Mouse (Mus musculus) splenic B cell, adult 2 months (primary cell): ENCODE data around the gene Ly6g6d.

Source experiments
- DNase-seq: peaks from one replicate; pipeline ENCODE4 v3.0.0-alpha.2; 2011; ENCODE audit warnings: low read depth, low spot score
- H3K27me3 ChIP-seq: 2 replicates; pipeline ENCODE4 v1.6.1; 2012; ENCODE audit warnings: mild to moderate bottlenecking, low read length, moderate library complexity, mixed read lengths; ENCODE audit not compliant: control insufficient read depth, poor library complexity, insufficient read depth, severe bottlenecking
- H3K36me3 ChIP-seq: 2 replicates; pipeline ENCODE4 v1.6.1; 2012; ENCODE audit warnings: mild to moderate bottlenecking, low read length, moderate library complexity, mixed read lengths; ENCODE audit not compliant: control insufficient read depth, poor library complexity, insufficient read depth, severe bottlenecking

Ly6g6d gene

DNA sequence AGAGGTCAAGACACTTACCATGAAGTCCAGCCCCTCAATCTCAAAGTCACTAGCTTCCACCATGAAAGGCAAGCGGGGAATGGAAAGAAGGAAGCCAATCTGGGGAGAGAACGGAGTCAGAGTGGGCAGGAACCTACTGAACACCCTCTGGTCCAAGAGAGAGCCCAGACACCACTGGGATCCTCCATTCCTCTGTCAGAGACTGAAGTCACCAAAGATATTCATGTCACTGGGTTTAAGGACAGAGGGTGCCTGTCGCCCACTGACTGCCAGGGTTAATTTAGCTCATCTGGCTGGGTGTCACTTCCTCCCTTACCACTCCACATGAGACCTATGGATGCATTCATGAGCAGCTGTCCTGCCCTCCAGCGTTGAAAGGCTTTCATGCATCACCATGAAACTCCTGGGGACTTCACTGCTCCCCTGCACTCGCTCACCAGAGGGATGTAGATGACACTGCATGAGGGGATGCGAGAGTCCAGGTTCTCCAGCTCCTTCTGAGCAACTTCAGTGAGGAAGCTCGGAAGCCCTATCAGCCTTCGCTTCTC, 45.5 kb downstream of the Ly6g6d start:
- H3K27me3 ChIP-seq: no peaks in the 10 kb centered on the region
- no peaks in the 10 kb centered on the region for H3K36me3 ChIP-seq
- DNase-seq: peak; percentile 53

DNA sequence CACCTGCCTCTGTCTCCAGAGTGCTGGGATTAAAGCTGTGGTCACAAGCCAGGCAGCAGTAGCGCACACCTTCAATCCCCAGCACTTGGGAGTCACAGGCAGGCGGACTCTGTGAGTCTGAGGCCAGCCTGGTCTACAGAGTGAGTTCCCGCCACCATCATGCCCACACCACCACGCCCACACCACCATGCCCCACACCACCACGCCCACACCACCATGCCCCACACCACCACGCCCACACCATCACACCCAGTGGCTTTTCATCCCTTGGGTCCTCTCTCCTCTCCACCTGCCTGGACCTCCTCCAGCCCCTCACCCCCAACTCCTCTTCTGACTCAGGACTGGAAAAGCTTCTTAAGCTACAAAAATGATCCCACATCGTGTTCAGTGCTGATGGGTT, 46.0 kb downstream of the Ly6g6d start:
- DNase-seq: no peak
- Histone ChIP-seq H3K27me3 (no peaks in the 10 kb centered on the region), H3K36me3 (no peaks in the 10 kb centered on the region)

DNA sequence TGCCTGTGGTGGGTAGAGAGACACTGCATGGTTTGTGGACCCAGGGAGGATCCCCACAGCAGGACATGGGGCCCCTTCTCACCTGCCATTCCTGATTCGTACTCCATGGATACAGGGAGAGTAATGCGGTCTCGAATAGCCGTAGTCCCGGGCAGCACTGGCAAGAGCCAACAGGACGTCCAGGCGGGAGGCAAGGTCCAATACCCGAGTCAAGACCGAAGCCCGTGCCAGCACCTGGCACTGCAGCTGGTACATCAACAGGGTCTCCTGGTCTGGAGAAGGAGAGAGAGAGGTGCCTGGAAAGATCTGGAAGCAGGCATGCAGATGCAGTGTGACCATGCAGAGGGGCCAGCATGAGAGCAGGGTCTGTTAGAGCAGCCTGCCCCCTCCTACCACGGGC, 46.6 kb downstream of the Ly6g6d start:
- Histone ChIP-seq H3K27me3 (no peaks in the 10 kb centered on the region), H3K36me3 (no peaks in the 10 kb centered on the region)
- DNase-seq: no peak

DNA sequence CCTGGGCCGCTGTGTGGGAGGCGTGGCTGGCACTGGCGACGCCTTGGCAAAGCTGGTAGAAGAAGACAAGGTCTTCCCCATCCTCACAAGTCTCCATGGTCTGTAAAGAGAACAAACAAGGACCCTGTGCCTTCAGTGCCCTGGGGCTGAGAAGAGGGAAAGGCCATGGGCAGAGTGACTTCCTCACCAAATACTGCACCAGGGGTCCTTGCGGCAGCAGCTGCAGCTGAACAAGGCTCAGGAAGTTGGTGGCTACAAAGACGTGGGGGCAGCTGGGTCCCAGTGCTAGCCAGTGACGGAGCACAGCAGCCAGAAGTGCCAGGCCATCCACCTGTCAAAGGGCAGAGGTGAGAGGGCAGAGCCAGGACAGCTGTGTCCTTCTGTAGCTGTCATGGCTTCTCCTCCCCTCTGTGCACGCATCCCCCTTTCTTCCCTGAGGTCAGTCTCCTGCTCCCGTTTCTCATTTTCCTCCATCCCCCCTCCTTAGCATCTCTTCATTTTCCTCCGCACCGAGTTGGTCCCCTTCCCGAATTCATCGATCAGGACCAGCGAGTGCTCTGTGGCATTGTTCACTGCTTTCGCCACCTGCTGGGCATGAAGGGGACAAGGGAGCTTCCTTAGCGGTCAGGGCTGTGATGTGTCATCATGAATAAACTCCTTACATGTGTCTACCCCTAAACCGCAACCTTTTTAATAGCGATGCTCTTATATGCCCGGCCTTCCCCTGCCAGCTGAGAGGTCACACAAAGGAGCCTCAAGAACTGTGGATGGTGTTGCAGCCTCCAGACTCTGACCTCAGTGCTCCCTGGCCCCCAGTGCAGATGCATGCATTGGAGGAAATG, 48.0 kb downstream of the Ly6g6d start:
- peak; percentile 63 for DNase-seq
- Histone ChIP-seq H3K36me3 (no peaks in the 10 kb centered on the region), H3K27me3 (no peaks in the 10 kb centered on the region)

DNA sequence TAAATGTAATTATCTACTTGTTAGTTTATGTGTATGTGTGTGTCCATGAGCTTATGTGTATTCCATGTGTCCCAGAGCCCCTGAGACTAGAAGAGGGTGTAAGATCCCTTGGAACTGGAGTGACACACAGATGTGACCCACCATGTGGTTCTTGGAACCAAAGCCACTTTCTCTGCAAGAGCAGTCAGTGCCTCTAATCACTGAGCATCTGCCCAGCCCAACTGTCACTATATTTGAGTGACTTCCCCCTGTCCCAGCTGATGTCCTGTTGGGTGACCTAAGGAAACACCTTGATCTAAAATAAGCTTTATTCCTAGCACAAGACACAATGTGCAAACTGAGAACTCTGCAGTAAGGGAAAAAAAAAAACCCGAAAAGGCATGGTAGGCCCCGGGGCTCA, 49.5 kb downstream of the Ly6g6d start:
- no peaks in the 10 kb centered on the region for H3K36me3 ChIP-seq
- no peaks in the 10 kb centered on the region for H3K27me3 ChIP-seq
- DNase-seq: no peak

DNA sequence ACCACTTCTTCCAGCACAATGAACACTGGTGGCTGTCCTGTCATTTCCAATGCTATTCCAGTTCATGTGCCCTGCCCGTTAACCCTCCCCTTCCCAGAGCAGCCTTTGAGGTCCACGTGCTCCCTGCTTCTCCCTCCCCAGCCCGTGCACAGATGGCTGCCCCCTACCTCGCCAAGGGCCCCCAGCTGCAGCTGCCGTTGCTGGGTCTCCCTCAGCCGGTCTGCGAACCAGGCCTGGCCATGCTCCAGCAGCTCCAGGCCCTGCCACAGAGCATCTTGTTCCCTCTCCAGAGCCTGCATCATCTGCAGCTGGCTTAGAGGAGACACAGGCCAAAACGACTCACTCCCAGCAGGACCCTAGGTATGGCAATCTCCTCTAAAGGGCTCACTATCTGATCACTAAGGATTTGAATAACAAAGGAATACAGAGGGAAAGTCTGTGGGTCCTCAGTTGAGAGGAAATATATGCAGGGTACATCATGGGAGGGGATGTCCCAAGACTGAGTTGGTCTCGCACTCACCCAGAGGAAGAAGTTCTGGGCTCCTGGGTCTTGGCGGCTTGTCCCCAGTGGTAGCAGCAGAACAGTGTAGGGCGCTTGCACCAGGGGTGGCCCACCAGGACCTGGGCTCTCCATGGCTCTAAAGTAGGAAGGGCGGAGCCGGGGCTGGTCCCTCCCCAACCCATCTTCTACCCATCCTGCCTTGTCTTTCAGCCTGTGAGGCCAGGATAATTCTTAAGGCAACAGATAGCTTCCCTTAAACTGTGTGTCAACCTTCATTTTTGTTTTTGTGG, 50.4 kb downstream of the Ly6g6d start, which contains the start of gene Sapcd1:
TSS of gene Sapcd1 (minus strand) at position 740 of the 792 bp plus-strand sequence.
- Histone ChIP-seq H3K27me3 (no peaks in the 10 kb centered on the region), H3K36me3 (no peaks in the 10 kb centered on the region)
- peak; percentile 61 for DNase-seq

DNA sequence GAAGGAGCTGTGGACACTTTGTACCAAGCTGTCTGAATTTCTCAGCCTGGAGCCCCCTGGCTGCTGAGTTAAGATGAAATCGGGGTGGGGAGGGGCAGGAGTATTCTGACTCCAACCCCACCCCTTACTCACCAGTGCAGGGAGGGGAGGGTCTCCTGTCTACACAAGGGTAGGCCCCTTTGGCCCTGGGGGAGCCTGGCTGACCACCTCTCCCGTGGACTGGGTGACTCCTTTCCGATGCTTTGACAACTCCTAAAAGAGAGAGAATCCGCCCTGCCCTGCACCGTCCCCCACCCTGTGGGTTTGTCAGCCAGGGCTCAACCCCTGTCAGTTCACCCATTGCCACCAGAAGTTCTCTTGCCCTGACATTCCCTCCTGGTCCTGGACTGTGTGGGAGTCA, 51.7 kb downstream of the Ly6g6d start:
- DNase-seq: no peak
- Histone ChIP-seq H3K36me3 (no peaks in the 10 kb centered on the region), H3K27me3 (no peaks in the 10 kb centered on the region)

DNA sequence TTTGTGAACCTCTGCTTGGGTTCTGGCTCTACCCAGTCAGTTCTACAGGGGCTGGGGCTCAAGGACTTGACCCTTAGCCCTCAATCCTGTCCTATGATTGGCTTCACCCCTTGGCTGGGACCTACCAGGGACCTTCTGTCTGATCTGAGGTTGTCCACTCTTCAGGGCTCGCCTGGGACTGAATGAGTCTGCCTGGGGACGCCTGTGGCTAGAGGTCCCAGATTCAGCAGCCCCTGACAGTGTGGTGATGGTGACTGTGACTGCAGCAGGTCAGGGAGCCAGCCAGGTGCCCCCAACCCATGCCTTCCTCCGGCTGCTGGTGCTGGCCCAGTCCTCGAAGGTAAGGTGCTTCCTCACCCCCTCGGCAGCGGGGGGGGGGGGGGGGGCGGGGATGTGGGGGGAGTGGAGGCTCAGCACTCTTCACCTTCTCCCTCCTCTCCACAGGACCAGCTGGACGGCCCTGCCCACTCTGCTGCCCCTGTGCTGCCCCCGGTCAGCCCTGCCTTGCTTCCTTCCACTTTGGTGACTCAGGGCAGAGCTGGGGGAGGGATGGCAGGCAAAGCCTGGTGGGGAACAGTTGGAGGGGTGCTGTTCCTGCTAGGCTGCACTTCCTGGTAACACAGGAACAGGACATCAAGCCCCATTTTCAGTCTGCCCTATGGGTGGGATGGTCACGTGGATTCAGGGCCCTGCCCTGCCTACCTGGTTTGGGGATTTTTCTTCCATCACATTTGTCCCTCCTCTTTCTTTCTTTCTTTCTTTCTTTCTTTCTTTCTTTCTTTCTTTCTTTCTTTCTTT, 53.0 kb downstream of the Ly6g6d start:
- Histone ChIP-seq H3K36me3 (no peaks in the 10 kb centered on the region), H3K27me3 (no peaks in the 10 kb centered on the region)
- DNase-seq: no peak

DNA sequence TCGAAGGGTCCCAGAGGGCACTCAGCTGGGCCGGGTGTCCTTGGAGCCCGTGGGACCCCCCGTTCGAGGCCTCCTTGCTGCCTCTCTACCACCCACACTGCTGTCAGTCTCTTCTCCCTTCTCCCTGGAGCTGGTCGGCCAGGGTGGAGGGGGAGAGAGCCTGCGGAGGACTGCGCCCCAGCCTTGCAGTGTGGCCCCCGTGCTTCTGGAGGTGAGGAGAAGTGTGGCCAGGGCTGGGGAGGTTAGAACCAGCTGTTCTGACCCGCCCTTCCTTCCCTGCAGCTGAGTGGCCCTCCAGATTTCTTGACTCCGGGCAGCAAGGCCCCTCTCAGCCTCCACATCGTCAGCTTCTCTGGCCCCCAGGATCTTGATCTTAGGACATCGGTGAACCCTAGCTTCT, 53.6 kb downstream of the Ly6g6d start:
- Histone ChIP-seq H3K27me3 (no peaks in the 10 kb centered on the region), H3K36me3 (no peaks in the 10 kb centered on the region)
- no peak for DNase-seq

DNA sequence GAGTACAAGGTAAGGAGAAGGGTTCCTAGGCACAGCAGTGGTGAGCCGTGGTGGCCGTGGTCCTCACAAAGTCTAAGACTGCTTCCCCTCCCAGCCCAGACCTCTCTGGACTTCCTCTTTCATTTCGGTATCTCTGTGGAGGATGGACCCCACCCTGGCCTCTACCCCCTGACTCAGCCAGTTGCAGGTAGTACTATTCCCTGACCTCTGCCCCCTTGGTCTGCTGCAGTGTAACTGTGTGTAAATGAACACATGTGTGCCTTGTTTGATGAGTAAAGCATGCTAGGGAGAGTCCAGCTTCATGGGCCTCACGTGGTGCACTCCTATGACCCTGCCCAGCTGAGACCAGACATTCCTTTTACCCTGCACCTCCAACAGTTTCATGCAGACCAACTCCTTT, 54.1 kb downstream of the Ly6g6d start:
- peak; percentile 45 for DNase-seq
- H3K36me3 ChIP-seq: no peaks in the 10 kb centered on the region
- H3K27me3 ChIP-seq: no peaks in the 10 kb centered on the region

DNA sequence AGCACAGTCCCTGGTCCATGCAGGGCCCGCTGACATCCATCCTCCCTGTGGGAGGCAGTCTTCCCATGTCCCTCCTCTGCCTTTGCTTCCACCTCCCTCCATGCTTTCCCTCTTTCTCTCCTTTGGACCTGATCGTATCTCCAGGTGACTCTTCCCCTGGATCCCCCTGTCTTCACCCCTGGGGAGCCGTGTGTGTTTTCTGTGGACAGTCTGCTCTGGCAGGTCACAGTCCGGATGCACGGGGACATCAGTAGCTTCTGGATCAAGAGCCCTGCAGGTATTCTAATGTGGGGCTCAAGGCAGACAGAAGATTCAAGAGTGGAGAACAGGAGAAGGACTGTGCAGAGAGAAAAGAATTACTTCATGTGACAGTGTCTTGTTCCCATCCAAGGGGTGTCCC, 54.6 kb downstream of the Ly6g6d start:
- no peaks in the 10 kb centered on the region for H3K27me3 ChIP-seq
- H3K36me3 ChIP-seq: no peaks in the 10 kb centered on the region
- DNase-seq: no peak

DNA sequence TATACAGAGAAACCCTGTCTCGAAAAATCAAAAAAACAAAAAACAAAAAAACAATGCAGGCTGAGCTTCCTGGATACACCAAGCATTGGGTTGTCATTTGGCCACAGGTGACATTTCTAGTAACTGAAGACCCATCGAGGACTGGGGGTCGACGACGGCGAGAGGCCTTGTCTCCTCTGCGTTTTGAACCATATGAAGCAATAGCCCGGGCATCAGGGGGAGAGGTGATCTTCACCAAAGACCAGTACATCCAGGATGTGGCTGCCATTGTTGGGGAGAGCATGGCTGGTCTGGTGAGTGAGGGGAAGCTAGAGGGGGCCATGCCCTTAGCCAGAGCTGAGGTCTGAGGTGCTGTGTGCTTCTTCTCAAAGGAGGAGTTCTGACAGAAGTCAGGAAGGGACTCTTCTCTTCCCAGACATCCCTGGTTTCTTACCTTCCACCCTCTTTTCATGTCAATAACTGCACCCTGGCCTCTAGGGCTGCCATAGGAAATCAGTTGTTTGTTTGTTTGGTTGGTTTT, 55.3 kb downstream of the Ly6g6d start:
- H3K27me3 ChIP-seq: no peaks in the 10 kb centered on the region
- no peak for DNase-seq

DNA sequence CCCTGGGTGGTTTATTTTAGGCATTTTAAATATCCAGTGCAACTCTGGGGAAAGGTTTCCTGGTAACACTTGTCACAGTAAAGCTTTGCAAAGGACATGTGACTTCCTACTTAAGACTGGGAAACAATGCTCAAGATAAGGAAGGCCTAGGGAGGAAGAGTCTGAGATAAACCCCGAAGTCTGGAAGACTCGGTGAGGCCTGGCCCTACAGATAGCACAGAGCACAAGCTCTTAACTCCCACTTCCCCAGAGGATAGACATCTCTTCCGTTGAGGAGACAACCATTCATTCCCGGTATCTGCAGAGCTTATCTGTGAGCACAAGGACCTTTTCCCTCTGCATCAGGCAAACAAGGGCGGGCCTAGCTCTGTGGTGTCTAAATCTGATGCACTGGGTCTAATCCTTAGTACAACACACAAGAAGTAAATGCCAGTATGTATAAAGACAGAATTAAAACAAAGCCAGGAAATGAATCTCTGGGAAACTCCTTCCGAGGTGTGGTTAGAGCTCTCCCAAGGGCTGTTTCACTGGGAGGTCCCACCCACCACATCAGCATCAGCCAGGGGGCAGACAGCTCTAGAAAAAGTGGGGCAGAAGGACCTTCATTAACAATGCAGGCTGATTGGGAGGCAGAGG, 55.9 kb downstream of the Ly6g6d start:
- H3K27me3 ChIP-seq: no peaks in the 10 kb centered on the region
- DNase-seq: no peak
- no peaks in the 10 kb centered on the region for H3K36me3 ChIP-seq

More for the DNA sequence above, 55.3 kb downstream of the Ly6g6d start:
- H3K36me3 ChIP-seq: no peaks in the 10 kb centered on the region
